Comparison of ENCODE assay signal across 29 mouse cellular contexts in the genomic region with DNA sequence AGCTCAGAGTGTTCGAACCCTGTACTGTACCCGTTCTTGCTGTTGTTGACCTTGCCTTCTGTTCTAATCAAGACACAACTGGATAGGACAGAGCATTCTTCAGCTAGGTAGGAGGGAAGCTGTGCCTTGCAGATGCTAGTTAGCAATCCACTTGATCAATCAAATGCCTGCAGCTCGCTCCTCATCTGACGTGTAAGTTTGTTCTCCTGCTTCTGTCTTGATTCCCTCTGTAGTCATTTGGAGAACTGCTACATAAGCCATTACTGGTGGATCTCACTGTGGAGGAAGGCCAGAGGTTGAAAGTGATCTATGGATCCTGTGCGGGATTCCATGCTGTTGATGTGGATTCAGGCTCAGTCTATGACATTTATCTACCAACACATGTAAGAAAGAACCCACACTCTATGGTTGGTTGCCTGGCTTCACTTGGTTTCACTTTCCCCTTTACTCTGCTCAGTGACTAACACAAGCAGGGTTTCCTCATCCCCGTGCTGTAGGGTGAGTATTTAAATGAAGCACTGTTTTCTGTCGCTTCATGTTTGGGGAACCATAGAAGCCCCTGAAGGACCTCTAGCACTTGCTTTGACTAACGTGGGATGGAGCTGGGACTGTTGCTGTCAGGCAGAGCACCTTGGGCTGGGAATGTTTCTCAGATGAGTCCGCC. TPM values are rescaled to one million over a fixed set of nuclear protein-coding genes. Genes with fewer than 3 reads are reported as not detected.
DNase-seq lines count a peak whose midpoint lies in the region; ATAC-seq and TF ChIP-seq lines count a peak whose summit lies in the region.
"Had no signal": no experiment of that assay in that cellular context is flagged by ENCODE, and none has a peak within 500 bp of the region (broad histone marks: within the 10 kb centered on the region; RNA-seq: fewer than 3 reads in every experiment).

No protein-coding gene starts in this region.

- no peak overlapping the region for H3K27ac ChIP-seq in intestine, embryonic 14.5 days (ENCODE audit: low read depth)
- H3K27ac ChIP-seq in intestine, postnatal 0 days (ENCODE audit: low read depth, low read length), result no peak overlapping the region
- no peak overlapping the region for H3K27ac ChIP-seq in midbrain, embryonic 11.5 days (ENCODE audit: low read depth, low read length)
- H3K27ac ChIP-seq: forebrain, embryonic 13.5 days; gastrocnemius, adult 2 months; heart, embryonic 13.5 days; hindbrain, embryonic 13.5 days; limb, embryonic 12.5 days; midbrain, embryonic 15.5 days; neural tube, embryonic 12.5 days had no signal

- no peaks in the 10 kb centered on the region for H3K27me3 ChIP-seq in intestine, embryonic 14.5 days (replicated peaks; ENCODE audit: control insufficient read depth, insufficient read depth, low read length)
- no peaks in the 10 kb centered on the region for H3K27me3 ChIP-seq in intestine, postnatal 0 days (replicated peaks; ENCODE audit: control insufficient read depth, insufficient read depth, low read length)
- no peaks in the 10 kb centered on the region for H3K27me3 ChIP-seq in midbrain, embryonic 11.5 days (ENCODE audit: control insufficient read depth, insufficient read depth, low read length)
- H3K27me3 ChIP-seq: forebrain, embryonic 13.5 days; heart, embryonic 13.5 days; hindbrain, embryonic 13.5 days; limb, embryonic 12.5 days; megakaryocyte, embryonic 14.5 days; midbrain, embryonic 15.5 days; neural tube, embryonic 12.5 days had no signal

- no peak overlapping the region for H3K9ac ChIP-seq in intestine, embryonic 14.5 days (ENCODE audit: low read length)
- H3K9ac ChIP-seq in intestine, postnatal 0 days (ENCODE audit: low read depth, low read length), result no peak overlapping the region
- H3K9ac ChIP-seq in midbrain, embryonic 11.5 days (ENCODE audit: low read length), result no peak overlapping the region
- H3K9ac ChIP-seq: forebrain, embryonic 13.5 days; heart, embryonic 13.5 days; hindbrain, embryonic 13.5 days; limb, embryonic 12.5 days; midbrain, embryonic 15.5 days; neural tube, embryonic 12.5 days had no signal

- ATAC-seq in intestine, embryonic 14.5 days (replicated peaks; ENCODE audit: low FRiP score, low TSS enrichment, low read depth), result no peak
- ATAC-seq in intestine, postnatal 0 days, result no peak
- ATAC-seq in activated CD4-positive, CD25-positive, alpha-beta regulatory T cell, adult 4 months, result peak; percentile 85
- ATAC-seq in megakaryocyte progenitor cell, adult 5-6 weeks (replicated peaks; ENCODE audit: poor library complexity), result peak; percentile 80
- ATAC-seq in midbrain, embryonic 11.5 days (ENCODE audit: low FRiP score), result no peak
- ATAC-seq: forebrain, embryonic 13.5 days; intestine, embryonic 16.5 days; midbrain, embryonic 15.5 days had no signal

- TF ChIP-seq CTCF in intestine, postnatal 0 days (IDR thresholded peaks at IDR 0.05; ENCODE audit: low read depth), result no peak

- 0 out of 2 replicates have a peak, but pooled peaks cover 3% of the 10 kb centered on the region for H3K4me1 ChIP-seq in intestine, embryonic 14.5 days (replicated peaks; ENCODE audit: control insufficient read depth, insufficient read depth, low read length)
- no peaks in the 10 kb centered on the region for H3K4me1 ChIP-seq in intestine, postnatal 0 days (replicated peaks; ENCODE audit: control insufficient read depth, insufficient read depth, low read length)
- no peaks in the 10 kb centered on the region for H3K4me1 ChIP-seq in midbrain, embryonic 11.5 days (ENCODE audit: control insufficient read depth, insufficient read depth, low read length)
- H3K4me1 ChIP-seq: forebrain, embryonic 13.5 days; heart, embryonic 13.5 days; hindbrain, embryonic 13.5 days; limb, embryonic 12.5 days; midbrain, embryonic 15.5 days; neural tube, embryonic 12.5 days had no signal

- peak; percentile 46 for DNase-seq in intestine, embryonic 14.5 days (ENCODE audit: low spot score)
- peak; percentile 68 for DNase-seq in A20 (ENCODE audit: low read depth, low spot score)
- no peak for DNase-seq in adrenal gland, adult (ENCODE audit: inconsistent age in 2 of 2, low spot score in 1 of 2)
- DNase-seq in midbrain, embryonic 11.5 days (ENCODE audit: low spot score, missing footprints), result no peak
- no peak for DNase-seq in heart, adult 9 months (ENCODE audit: low spot score in 2 of 2)
- DNase-seq: adrenal gland, postnatal 36 days; cerebellum, adult 11 months; cerebellum, postnatal 14 days; gastrocnemius, adult 2 months; kidney, postnatal 25 days; lung, adult 2 months; lung, postnatal 14 days; right cerebral cortex, postnatal 4 days; thymus, postnatal 14 days had no signal

- 84% methylated on average over 9 of the region's 9 CpGs for WGBS in intestine, embryonic 14.5 days
- WGBS in intestine, postnatal 0 days, result 90% methylated on average over 9 of the region's 9 CpGs
- 93% methylated on average over 9 of the region's 9 CpGs for WGBS in midbrain, embryonic 11.5 days

- H3K4me2 ChIP-seq in intestine, embryonic 14.5 days (ENCODE audit: low read length), result no peak overlapping the region
- H3K4me2 ChIP-seq in intestine, postnatal 0 days (replicated peaks; ENCODE audit: low read depth), result no peak overlapping the region
- no peak overlapping the region for H3K4me2 ChIP-seq in midbrain, embryonic 11.5 days
- H3K4me2 ChIP-seq: forebrain, embryonic 13.5 days; heart, embryonic 13.5 days; hindbrain, embryonic 13.5 days; limb, embryonic 12.5 days; liver, embryonic 11.5 days; midbrain, embryonic 15.5 days; neural tube, embryonic 12.5 days had no signal

- H3K36me3 ChIP-seq in intestine, embryonic 14.5 days (ENCODE audit: control insufficient read depth, insufficient read depth, low read length), result peaks cover 96% of the 10 kb centered on the region
- H3K36me3 ChIP-seq in intestine, postnatal 0 days (ENCODE audit: control insufficient read depth, insufficient read depth), result peaks cover 58% of the 10 kb centered on the region
- peaks cover 25% of the 10 kb centered on the region for H3K36me3 ChIP-seq in midbrain, embryonic 11.5 days (ENCODE audit: control insufficient read depth, insufficient read depth, low read length)

- no peaks in the 10 kb centered on the region for H3K9me3 ChIP-seq in intestine, embryonic 14.5 days (ENCODE audit: control insufficient read depth, low read length)
- no peaks in the 10 kb centered on the region for H3K9me3 ChIP-seq in intestine, postnatal 0 days (ENCODE audit: control insufficient read depth)
- no peaks in the 10 kb centered on the region for H3K9me3 ChIP-seq in midbrain, embryonic 11.5 days (ENCODE audit: control insufficient read depth, low read length)
- H3K9me3 ChIP-seq: forebrain, embryonic 13.5 days; heart, embryonic 13.5 days; hindbrain, embryonic 13.5 days; limb, embryonic 12.5 days; megakaryocyte, embryonic 14.5 days; midbrain, embryonic 15.5 days; neural tube, embryonic 12.5 days had no signal

- no peak overlapping the region for H3K4me3 ChIP-seq in intestine, embryonic 14.5 days (ENCODE audit: low read depth, low read length)
- H3K4me3 ChIP-seq in intestine, postnatal 0 days (ENCODE audit: low read depth, low read length), result no peak overlapping the region
- no peak overlapping the region for H3K4me3 ChIP-seq in midbrain, embryonic 11.5 days (ENCODE audit: low read depth, low read length)
- H3K4me3 ChIP-seq: forebrain, embryonic 13.5 days; gastrocnemius, adult 2 months; heart, embryonic 13.5 days; hindbrain, embryonic 13.5 days; limb, embryonic 12.5 days; megakaryocyte, embryonic 14.5 days; midbrain, embryonic 15.5 days; neural tube, embryonic 12.5 days had no signal

RNA-seq across cellular contexts. Expression of a gene that starts 51.3 kb away (rescaled TPM):
- 1.1 and 1.3 TPM in 2 replicates for polyA plus RNA-seq in intestine, embryonic 14.5 days (2014; fragmentation: Nextera tagmentation; extraction: Ambion mirVana)
- polyA plus RNA-seq in intestine, postnatal 0 days (2015; fragmentation: Nextera tagmentation; extraction: Ambion mirVana), result 1.6 and 2.1 TPM in 2 replicates
- polyA plus RNA-seq in activated CD4-positive, CD25-positive, alpha-beta regulatory T cell, adult 4 months (2017; shearing (Covaris generic)), result 100 to 1,000 TPM; 150 to 152 TPM
- 1.9 and 2.5 TPM in 2 replicates for total RNA-seq in megakaryocyte progenitor cell, adult 5-6 weeks (2015)
- 1.9 and 2.2 TPM in 2 replicates for total RNA-seq in megakaryocyte progenitor cell, adult 5-6 weeks (2017)
- 0.15 and 0.27 TPM in 2 replicates for polyA plus RNA-seq in midbrain, embryonic 11.5 days (2014; fragmentation: Nextera tagmentation; extraction: Ambion mirVana)
- total RNA-seq: heart, postnatal 25 days had no signal
- polyA plus RNA-seq: kidney, embryonic 14.5 days; testis, adult 2 months had no signal

Comparison
In these comparisons a context has a peak if more than half of its experiments do, and no peak if none do; other contexts are left out.
1. ATAC-seq: peak in activated CD4-positive, CD25-positive, alpha-beta regulatory T cell, adult 4 months (single experiment) and megakaryocyte progenitor cell, adult 5-6 weeks (single experiment); none in intestine, embryonic 14.5 days (single experiment), intestine, postnatal 0 days (single experiment) and midbrain, embryonic 11.5 days (single experiment).
2. DNase-seq: peak in intestine, embryonic 14.5 days (single experiment) and A20 (single experiment); none in adrenal gland, adult (0 of 2), midbrain, embryonic 11.5 days (single experiment) and heart, adult 9 months (0 of 2).
3. RNA of a gene that starts 51.3 kb away (polyA plus RNA-seq): 150 to 152 TPM in activated CD4-positive, CD25-positive, alpha-beta regulatory T cell, adult 4 months; 1.6 to 2.1 TPM in intestine, postnatal 0 days, 1.1 to 1.3 TPM in intestine, embryonic 14.5 days and 0.15 to 0.27 TPM in midbrain, embryonic 11.5 days; every median in the first group is over 10 times any median in the second.